19 mouse cellular contexts compared by ENCODE assay signal in the genomic region with DNA sequence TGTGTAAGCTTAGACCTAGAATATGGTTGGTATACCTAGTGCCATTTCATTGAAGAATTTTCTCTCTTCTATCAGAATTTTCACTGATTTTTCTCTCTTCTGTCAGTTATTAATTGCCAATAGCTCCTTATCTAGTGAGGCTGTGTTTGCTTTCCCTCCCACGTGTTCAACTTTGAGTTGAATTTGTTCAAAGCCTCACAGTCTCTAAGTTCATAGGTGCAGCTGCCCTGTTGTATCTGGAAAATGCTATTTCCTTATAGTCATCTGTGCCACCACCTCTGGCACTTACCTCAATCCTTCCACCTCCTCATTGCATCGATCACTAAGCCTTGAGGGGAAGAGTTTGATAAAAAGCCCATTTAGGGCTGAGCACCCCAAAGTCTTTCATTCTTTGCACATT.
A peak's percentile ranks its signal among the peaks of the same experiment; 100 is the strongest.
DNase-seq lines count a peak whose midpoint lies in the region; ATAC-seq and TF ChIP-seq lines count a peak whose summit lies in the region.
"Had no signal": no experiment of that assay in that cellular context is flagged by ENCODE, and none has a peak within 500 bp of the region (broad histone marks: within the 10 kb centered on the region; RNA-seq: fewer than 3 reads in every experiment).

No protein-coding gene starts in this region.

- WGBS in intestine, embryonic 15.5 days, result 59% methylated on average over 2 of the region's 2 CpGs
- WGBS in intestine, embryonic 16.5 days, result 64% methylated on average over 2 of the region's 2 CpGs
- 44% methylated on average over 2 of the region's 2 CpGs for WGBS in stomach, postnatal 0 days

- no peaks in the 10 kb centered on the region for H3K9me3 ChIP-seq in intestine, embryonic 15.5 days
- no peaks in the 10 kb centered on the region for H3K9me3 ChIP-seq in intestine, embryonic 16.5 days (ENCODE audit: control insufficient read depth, low read length)
- H3K9me3 ChIP-seq in stomach, postnatal 0 days (ENCODE audit: control insufficient read depth, low read length), result no peaks in the 10 kb centered on the region
- H3K9me3 ChIP-seq: embryonic facial prominence, embryonic 10.5 days; embryonic facial prominence, embryonic 12.5 days; forebrain, embryonic 10.5 days; forebrain, embryonic 12.5 days had no signal

- no peaks in the 10 kb centered on the region for H3K36me3 ChIP-seq in intestine, embryonic 15.5 days
- no peaks in the 10 kb centered on the region for H3K36me3 ChIP-seq in intestine, embryonic 16.5 days (ENCODE audit: control insufficient read depth, insufficient read depth, low read length)
- no peaks in the 10 kb centered on the region for H3K36me3 ChIP-seq in stomach, postnatal 0 days (ENCODE audit: control insufficient read depth, insufficient read depth, low read length)
- H3K36me3 ChIP-seq: embryonic facial prominence, embryonic 10.5 days; embryonic facial prominence, embryonic 12.5 days; forebrain, embryonic 10.5 days; forebrain, embryonic 12.5 days had no signal

- no peak for TF ChIP-seq CTCF in stomach, postnatal 0 days (IDR thresholded peaks at IDR 0.05; ENCODE audit: low read depth)

- H3K4me2 ChIP-seq in intestine, embryonic 15.5 days (replicated peaks), result no peak overlapping the region
- no peak overlapping the region for H3K4me2 ChIP-seq in intestine, embryonic 16.5 days (ENCODE audit: low read depth, low read length)
- H3K4me2 ChIP-seq in stomach, postnatal 0 days (replicated peaks; ENCODE audit: low read depth), result no peak overlapping the region
- H3K4me2 ChIP-seq: embryonic facial prominence, embryonic 12.5 days; forebrain, embryonic 12.5 days had no signal

- H3K4me1 ChIP-seq in intestine, embryonic 15.5 days (replicated peaks), result 0 out of 2 replicates have a peak, but pooled peaks cover 2% of the 10 kb centered on the region
- no peaks in the 10 kb centered on the region for H3K4me1 ChIP-seq in intestine, embryonic 16.5 days (ENCODE audit: control insufficient read depth, insufficient read depth, low read length)
- H3K4me1 ChIP-seq in stomach, postnatal 0 days (replicated peaks; ENCODE audit: control insufficient read depth, insufficient read depth), result no peaks in the 10 kb centered on the region
- H3K4me1 ChIP-seq: embryonic facial prominence, embryonic 12.5 days; forebrain, embryonic 10.5 days; forebrain, embryonic 12.5 days had no signal

- H3K9ac ChIP-seq in intestine, embryonic 15.5 days, result no peak overlapping the region
- no peak overlapping the region for H3K9ac ChIP-seq in intestine, embryonic 16.5 days (ENCODE audit: low read depth, low read length)
- no peak overlapping the region for H3K9ac ChIP-seq in stomach, postnatal 0 days (ENCODE audit: low read length)
- H3K9ac ChIP-seq: embryonic facial prominence, embryonic 12.5 days; forebrain, embryonic 12.5 days had no signal

- no peaks in the 10 kb centered on the region for H3K27me3 ChIP-seq in intestine, embryonic 15.5 days (replicated peaks)
- no peaks in the 10 kb centered on the region for H3K27me3 ChIP-seq in intestine, embryonic 16.5 days (replicated peaks; ENCODE audit: control insufficient read depth, insufficient read depth, low read length)
- H3K27me3 ChIP-seq in stomach, postnatal 0 days (ENCODE audit: control insufficient read depth, insufficient read depth, low read length), result no peaks in the 10 kb centered on the region
- H3K27me3 ChIP-seq: embryonic facial prominence, embryonic 12.5 days; forebrain, embryonic 12.5 days had no signal

- TF ChIP-seq EP300 in stomach, postnatal 0 days (optimal IDR thresholded peaks at IDR 0.05), result no peak

- ATAC-seq in intestine, embryonic 15.5 days, result peak; percentile 82
- ATAC-seq in intestine, embryonic 16.5 days, result peak; percentile 86
- peak; percentile 75; the same call in 1 of the 2 replicates for ATAC-seq in stomach, postnatal 0 days (ENCODE audit: low FRiP score, low TSS enrichment)
- ATAC-seq in erythroid progenitor cell, adult 5-6 weeks (replicated peaks; ENCODE audit: low FRiP score, poor library complexity, severe bottlenecking), result no peak
- ATAC-seq: forebrain, embryonic 14.5 days; forebrain, embryonic 16.5 days had no signal

- H3K27ac ChIP-seq in intestine, embryonic 15.5 days, result no peak overlapping the region
- H3K27ac ChIP-seq in intestine, embryonic 16.5 days (ENCODE audit: low read length), result no peak overlapping the region
- H3K27ac ChIP-seq in stomach, postnatal 0 days (replicated peaks), result no peak overlapping the region
- H3K27ac ChIP-seq: embryonic facial prominence, embryonic 10.5 days; embryonic facial prominence, embryonic 12.5 days; forebrain, embryonic 10.5 days; forebrain, embryonic 12.5 days had no signal

- no peak overlapping the region for H3K4me3 ChIP-seq in intestine, embryonic 15.5 days (replicated peaks)
- no peak overlapping the region for H3K4me3 ChIP-seq in intestine, embryonic 16.5 days (ENCODE audit: low read length)
- no peak overlapping the region for H3K4me3 ChIP-seq in stomach, postnatal 0 days (ENCODE audit: low read depth, low read length)
- H3K4me3 ChIP-seq: embryonic facial prominence, embryonic 10.5 days; embryonic facial prominence, embryonic 12.5 days; forebrain, embryonic 10.5 days; forebrain, embryonic 12.5 days had no signal

- no peak for DNase-seq in stomach, postnatal 0 days (ENCODE audit: low spot score)
- no peak for DNase-seq in layer of hippocampus, adult 8-10 months (ENCODE audit: low spot score in 2 of 2)
- DNase-seq: adrenal gland, adult 2 months; adrenal gland, postnatal 14 days; adrenal gland, postnatal 36 days; cerebellum, adult 11-12 months; cerebellum, adult 2 months; cerebellum, adult 9-10 months; cerebellum, postnatal 10 days; cerebellum, postnatal 25 days had no signal
